Mouse (Mus musculus) bone marrow macrophage, adult 2 months (primary cell): ENCODE data around the gene Pet117.

Experiments used
- CTCF ChIP-seq: IDR thresholded peaks from 2 replicates; pipeline ENCODE4 v1.5.1; 2012; ENCODE audit warnings: low read depth, mild to moderate bottlenecking, low read length, moderate library complexity
- POLR2A ChIP-seq: IDR thresholded peaks from 2 replicates; pipeline ENCODE4 v1.6.1; 2012; ENCODE audit warnings: mild to moderate bottlenecking, low read depth, low read length, borderline replicate concordance

DNA sequence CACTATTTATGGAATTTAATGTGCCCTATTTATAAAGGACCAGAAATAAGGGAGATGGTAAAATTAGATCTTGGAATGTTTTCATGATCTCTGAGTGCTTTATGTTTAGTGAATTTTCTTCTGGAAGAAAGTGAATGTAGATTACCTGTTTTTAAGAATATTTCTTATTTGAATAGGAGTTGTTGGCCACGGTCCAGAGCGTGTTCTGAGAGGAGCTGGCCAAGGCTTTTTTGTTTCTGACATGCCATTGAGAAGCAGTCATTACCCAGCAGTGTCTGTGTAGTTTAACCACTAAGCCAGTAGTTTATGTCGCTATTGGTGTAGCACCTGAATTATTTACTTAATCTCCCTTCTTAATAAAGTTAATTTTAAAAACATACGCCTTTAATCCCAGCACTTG lies 12.9 kb downstream of the Pet117 start:
- TF ChIP-seq POLR2A (no peak), CTCF (no peak)
